Mouse (Mus musculus) stomach, postnatal 0 days (tissue): ENCODE data around the gene Nid2.

Source experiments
- CTCF ChIP-seq: IDR thresholded peaks from 2 replicates; pipeline ENCODE4 v1.5.1; 2016; ENCODE audit warnings: antibody characterized with exemption, low read depth, mild to moderate bottlenecking, moderate library complexity
- EP300 ChIP-seq: optimal IDR thresholded peaks from 2 replicates; pipeline ENCODE3; 2016; ENCODE audit warnings: antibody characterized with exemption

DNA sequence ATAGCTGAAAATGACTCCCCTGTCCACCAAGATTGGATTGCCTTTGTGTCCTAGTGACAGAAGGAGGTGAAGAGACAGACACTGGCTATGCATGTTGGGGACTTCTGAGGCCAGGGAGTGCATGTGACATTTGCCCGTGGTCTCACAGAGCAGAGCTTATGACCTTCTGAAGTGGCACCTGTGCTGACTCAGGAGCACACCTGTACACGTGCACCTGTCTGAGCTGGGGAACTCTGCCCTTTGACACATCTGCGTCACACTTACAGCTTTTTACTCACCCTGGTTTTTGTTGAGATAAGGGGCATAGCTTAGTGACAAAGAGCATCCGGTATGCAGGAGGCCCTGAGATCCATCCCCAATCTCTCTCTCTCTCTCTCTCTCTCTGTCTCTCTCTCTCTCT is 24.4 kb downstream of the Nid2 start:
- no peak for TF ChIP-seq CTCF
- no peak for TF ChIP-seq EP300
